Mouse (Mus musculus): ENCODE measurements around the gene B130006D01Rik. TPM values are rescaled to one million over a fixed set of nuclear protein-coding genes. Genes with fewer than 3 reads are reported as not detected.
A peak's percentile ranks its signal among the peaks of the same experiment; 100 is the strongest.

Gene B130006D01Rik
- total RNA-seq (2021) = 1 to 10 TPM in 1 of 2 experiments, under 1 TPM in 1; 0.83 to 1.1 TPM
- long read RNA-seq, experiment 1 = 0 reads
- long read RNA-seq, experiment 2 = 0 reads

- DNase-seq (ENCODE audit: low spot score in 2 of 2) = no peak
Measured at GRCm38 (mm10) chr11:95723287-95723686, at the start of gene B130006D01Rik. Gene B130006D01Rik (plus strand): TSS chr11:95723587.

DNA sequence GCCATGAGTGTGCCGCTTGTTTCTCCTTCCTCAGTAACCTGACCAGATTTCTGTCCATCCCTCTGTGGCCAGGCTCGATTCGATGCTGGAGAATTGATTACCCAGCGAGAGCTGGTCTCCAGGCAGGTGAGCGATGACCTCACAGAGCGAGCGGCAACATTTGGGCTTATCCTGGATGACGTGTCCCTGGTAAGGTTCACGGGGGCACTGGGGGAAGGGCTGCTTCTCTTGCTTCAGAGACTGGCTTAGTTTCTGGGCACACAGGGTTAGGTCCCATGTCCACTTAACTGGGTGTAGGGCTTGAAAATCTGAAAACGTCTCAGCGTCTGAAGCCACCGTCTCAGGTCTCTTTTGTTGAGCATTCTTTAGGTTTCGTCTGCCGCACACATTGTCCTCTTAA is 47.9 kb upstream of the B130006D01Rik start:
- no peak for DNase-seq (ENCODE audit: low spot score in 2 of 2)

GRCm38 (mm10) chr11:95676307-95676706 is 47.1 kb upstream of the B130006D01Rik start:
- peak; percentile 48 to 70 for DNase-seq (ENCODE audit: low spot score in 2 of 2)

- no peak for DNase-seq (ENCODE audit: low spot score in 2 of 2)
Measured at GRCm38 (mm10) chr11:95677925-95678701, 45.3 kb upstream of the B130006D01Rik start.

DNA sequence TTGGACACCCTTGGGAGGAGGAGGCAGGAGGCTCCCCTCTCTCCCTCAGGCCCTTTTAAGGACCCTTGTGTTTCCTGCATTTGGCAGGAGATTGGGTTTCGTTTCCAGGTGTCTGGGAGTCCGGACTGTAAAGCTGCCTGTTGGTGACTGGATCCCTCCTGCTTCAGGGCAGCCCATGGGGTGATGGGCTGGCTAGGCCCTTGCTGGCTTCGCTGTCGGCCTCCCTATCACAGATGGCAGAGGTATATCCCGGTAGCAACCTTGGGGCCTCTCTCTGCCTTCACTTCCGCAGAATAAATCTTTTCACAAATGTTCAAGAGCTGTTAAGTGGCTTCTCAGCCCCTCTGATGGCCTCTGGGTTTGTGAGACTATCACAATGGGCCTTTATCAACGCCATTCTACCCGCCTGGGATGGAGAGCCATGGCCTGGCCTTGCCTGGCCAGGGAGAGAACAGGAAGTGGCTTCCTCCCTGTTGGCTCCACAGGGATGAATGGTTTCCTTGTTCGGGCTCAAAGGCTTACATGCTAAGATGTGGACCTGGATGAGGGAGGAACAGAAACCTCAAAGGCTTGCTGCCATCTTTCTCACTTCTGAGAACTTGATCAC is 41.3 kb upstream of the B130006D01Rik start:
- DNase-seq (ENCODE audit: low spot score in 2 of 2) = no peak

- DNase-seq (ENCODE audit: low spot score in 2 of 2) = no peak
Measured at GRCm38 (mm10) chr11:95682946-95683345, 40.4 kb upstream of the B130006D01Rik start.

- peak; percentile 60 to 70 for DNase-seq (ENCODE audit: low spot score in 2 of 2)
Measured at GRCm38 (mm10) chr11:95686031-95686430, 37.4 kb upstream of the B130006D01Rik start.

- no peak for DNase-seq (ENCODE audit: low spot score in 2 of 2)
Measured at GRCm38 (mm10) chr11:95687084-95687656, 36.2 kb upstream of the B130006D01Rik start.

GRCm38 (mm10) chr11:95688515-95688914 is 34.9 kb upstream of the B130006D01Rik start:
- no peak for DNase-seq (ENCODE audit: low spot score in 2 of 2)

DNA sequence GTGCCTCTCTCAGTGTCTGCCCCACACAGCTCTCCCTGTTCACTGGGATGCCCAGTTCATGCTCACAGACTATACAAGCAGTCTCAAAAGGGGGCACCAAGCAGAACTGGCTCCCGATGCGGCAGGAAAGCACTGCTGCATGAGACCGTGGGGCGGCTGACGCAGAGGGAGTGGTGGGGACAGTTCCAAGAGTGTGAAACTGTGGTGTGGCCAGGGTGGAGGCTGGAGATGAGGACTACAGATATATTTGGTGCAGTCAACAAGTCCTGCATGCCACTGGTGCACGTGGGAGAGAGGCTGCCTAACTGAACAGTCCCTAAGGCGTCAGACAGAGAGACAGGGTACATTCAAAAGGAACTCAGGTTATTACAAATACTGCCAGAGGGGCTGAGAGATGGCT is 34.4 kb upstream of the B130006D01Rik start:
- DNase-seq (ENCODE audit: low spot score in 2 of 2) = no peak

DNA sequence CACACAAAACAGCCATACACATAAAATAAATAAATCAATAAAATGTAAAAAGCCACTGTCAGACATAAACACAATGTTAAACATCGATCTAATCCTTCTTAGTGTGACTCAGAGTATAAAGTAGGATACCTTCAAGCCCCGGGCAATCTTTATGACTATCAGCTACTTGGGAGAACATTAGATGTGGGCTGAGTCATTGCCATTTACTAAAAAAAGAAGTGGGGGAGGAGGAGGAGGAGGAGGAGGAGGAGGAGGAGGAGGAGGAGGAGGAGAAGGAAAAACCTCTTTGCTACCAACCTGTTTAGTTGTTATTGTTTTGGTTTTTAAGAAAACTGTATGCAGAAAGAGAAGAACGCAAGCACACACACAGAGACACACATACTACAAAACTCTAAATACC is 33.8 kb upstream of the B130006D01Rik start:
- no peak for DNase-seq (ENCODE audit: low spot score in 2 of 2)

DNA sequence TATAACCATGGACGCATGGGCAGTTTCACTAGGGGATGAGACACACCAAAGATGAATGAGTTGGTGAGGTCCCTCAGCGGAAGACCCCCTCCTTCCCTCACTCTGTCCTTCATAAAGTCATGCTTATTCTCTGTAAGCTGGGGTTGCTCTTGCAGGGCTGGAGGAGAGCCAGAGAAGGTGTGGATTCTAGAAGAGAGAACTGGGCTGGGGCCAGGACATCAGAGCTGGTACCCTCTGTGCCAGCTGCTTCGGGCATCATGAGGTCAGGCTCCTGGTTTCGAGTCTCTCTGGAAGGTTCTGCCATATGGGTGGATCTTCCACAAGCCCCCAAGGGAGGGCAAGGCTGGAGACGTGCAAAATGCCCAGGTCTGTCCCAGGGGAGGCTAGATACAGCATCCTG is 24.8 kb upstream of the B130006D01Rik start:
- no peak for DNase-seq (ENCODE audit: low spot score in 2 of 2)

- DNase-seq (ENCODE audit: low spot score in 2 of 2) = no peak
Measured at GRCm38 (mm10) chr11:95700778-95701739, 22.3 kb upstream of the B130006D01Rik start.

DNA sequence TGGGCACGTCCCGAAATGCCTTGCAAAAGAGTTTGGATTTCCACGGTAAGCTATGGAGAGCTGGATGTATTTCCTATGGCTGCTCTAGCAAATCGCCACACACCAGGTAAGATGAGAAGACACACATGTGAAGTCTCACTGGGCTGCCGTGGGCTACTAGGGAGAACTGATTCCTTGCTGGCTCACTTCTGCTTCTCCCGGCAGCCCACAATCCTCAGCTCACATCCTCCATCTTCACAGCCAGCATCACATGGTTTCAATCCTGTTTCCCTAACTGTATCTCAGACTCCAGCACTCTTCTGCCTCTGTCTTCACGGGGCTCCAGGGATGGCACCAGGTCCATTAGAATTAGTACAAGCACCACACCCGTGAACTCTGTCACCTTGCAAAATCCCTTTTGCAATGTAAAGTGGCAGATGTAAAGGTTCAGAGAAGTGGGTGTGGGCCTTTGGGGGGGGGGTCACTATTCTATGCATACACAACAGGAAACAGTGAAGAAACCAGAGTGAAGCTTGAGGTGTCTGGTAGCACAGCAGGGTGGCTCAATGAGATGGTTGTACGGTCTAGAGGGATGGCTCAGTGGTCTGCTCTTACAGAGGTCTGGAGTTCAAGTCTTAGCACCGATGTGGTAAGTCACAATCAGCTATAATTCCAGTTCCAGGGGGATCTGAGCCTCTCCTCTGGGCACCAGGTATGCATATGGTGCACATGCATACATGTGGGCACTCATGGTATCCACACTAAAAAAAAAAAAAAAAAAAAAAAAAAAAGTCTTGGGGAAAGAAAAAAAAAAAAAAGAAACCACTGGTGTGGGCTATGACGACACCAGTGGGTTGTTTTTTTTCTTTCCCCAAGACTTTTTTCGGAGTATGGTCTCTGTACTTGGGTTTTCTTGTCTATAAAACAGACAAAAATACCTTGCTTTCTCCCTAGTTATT is 19.1 kb upstream of the B130006D01Rik start:
- DNase-seq (ENCODE audit: low spot score in 2 of 2) = no peak

- no peak for DNase-seq (ENCODE audit: low spot score in 2 of 2)
Measured at GRCm38 (mm10) chr11:95704970-95705330, 18.4 kb upstream of the B130006D01Rik start.

DNA sequence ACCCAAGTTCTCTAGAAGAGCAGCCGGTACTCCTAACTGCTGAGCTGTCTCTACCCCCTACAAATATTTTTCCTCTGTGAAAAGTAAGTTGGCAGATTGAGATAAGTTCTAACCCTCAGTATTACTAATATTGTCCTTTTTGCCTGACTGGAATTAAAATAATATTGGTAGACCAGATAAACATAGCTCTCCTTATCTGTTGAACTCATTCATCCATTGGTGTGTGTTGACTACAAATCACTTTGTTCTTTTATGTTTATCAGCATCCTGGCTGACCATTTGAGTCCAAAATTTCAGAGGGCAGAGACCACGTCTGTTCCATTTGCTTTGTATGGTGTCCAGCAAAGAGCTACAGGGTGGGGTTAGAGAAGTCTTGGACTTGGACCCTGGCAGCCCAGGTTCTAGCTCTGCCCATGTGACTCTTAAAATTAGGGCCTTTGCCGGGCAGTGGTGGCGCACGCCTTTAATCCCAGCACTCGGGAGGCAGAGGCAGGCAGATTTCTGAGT is 13.8 kb upstream of the B130006D01Rik start:
- DNase-seq (ENCODE audit: low spot score in 2 of 2) = no peak

GRCm38 (mm10) chr11:95710478-95710877 is 12.9 kb upstream of the B130006D01Rik start:
- DNase-seq (ENCODE audit: low spot score in 2 of 2) = no peak

GRCm38 (mm10) chr11:95712085-95712562 is 11.3 kb upstream of the B130006D01Rik start:
- DNase-seq (ENCODE audit: low spot score in 2 of 2) = no peak

DNA sequence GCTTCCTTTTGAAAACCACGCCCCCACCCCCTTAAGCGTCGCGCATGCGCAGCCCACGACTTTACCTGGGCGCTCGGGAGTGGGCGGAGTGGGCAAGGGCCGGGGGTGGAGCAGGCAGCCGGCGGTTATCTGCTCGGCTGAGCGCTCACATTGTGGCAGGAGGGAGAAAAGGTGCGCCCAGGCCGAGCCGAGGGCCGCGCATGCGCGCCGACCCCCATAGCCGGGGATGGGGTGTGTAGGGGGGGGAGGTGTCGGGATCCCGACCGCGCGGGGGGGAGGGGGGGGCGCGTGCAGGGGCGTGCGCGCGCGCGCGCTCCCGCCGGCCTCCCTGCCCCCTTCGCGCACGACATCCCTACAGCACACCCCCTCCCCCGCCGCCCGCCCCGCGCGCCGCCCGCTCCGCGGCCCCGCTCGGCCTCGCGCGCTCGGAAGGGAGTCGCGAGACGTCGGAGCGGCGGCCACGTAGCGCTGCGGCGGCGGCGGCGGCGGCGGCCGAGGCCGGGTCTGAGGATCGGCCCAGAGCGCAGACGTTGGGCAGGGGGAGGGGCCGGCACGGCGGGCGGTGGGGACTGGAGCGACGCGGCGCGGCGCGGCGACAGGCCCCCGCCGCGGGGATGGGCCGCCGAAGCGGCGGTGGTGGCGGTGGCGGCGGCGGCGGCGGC is 10.7 kb upstream of the B130006D01Rik start, which contains the start of gene Zfp652:
TSS of gene Zfp652 (plus strand) at position 111 of the 662 bp plus-strand sequence.
- DNase-seq (ENCODE audit: low spot score in 2 of 2) = peak; percentile 64 to 74
